Mouse (Mus musculus) bone marrow, adult 2 months (tissue): ENCODE results near the gene Uqcc3.

Source experiments
- CTCF ChIP-seq: fragments of 200-500 bp; IDR thresholded peaks from 2 replicates; pipeline ENCODE4 v1.5.1; 2011; ENCODE audit warnings: low read length, control low read depth; ENCODE audit not compliant: control insufficient read depth, insufficient read depth
- POLR2A ChIP-seq: fragments of 200-500 bp; IDR thresholded peaks from 2 replicates; pipeline ENCODE4 v1.6.1; 2011; ENCODE audit warnings: low read depth, mild to moderate bottlenecking, control low read depth, low read length, borderline replicate concordance; ENCODE audit not compliant: control insufficient read depth

DNA sequence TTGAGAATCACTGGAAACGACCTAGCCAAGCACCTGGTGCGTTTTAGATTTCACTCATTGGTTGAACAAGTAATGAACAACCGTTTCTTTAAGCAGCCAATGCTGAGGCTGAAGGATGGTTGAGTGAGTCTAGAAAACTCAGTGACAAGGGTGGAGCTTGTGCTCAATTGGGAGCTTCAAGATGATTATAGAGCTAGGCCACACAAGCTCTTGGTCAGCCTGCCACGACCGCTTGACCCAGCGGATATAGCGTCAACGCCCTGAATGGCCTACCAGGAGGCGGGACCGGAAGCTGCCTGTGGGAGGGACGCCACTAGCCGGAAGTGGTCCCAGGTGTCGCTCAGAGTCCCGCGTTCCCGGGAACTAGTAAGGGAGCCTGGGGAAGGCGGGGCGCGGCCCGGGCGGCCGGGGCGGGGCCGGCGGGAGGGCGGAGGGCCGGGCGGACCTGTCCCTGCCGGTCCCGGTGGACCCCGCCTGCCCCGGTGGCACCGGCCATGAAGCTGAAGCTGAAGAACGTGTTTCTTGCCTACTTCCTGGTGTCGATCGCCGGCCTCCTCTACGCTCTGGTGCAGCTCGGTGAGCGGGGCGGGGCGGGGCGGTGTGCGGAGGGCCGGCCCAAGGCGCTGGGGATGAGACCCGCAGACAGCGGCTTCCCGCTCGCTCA is 39.5 kb upstream of the Uqcc3 start, which contains the start of gene B3gat3:
- TF ChIP-seq CTCF, result no peak
- peak; percentile 66; the same call in 1 of the 2 replicates for TF ChIP-seq POLR2A
